Mouse (Mus musculus): ENCODE measurements at regions not wholly inside any gene's neighbourhood (a gene's known extent, or its start where the extent isn't known, plus 50 kb on each side); places are given as distances from the start of the nearest gene placed in this dataset.

DNA sequence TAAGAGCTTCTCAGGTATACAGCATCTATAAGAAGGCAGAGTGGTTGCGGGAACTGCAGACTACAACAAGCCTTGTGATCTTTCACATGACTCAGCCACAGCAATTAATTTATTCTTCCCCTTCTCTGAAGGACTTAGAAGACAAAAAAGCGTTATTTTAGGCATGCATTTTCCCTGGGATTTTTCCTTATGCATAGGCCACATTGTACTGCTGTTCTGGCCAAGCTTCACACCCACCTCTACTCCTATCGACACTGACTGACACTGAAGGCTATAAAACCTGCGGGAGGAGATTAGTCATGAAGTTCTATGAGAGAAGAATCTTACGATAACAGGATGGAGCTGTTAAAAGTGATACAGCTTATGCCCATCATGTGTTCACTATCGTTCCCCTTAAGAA lies 441.9 kb downstream of the Tox3 start:
- no peak for DNase-seq (ENCODE audit: low spot score)

- no peak for DNase-seq (ENCODE audit: low spot score)
Measured at GRCm38 (mm10) chr8:89905588-89905987, 442.6 kb downstream of the Tox3 start.

DNA sequence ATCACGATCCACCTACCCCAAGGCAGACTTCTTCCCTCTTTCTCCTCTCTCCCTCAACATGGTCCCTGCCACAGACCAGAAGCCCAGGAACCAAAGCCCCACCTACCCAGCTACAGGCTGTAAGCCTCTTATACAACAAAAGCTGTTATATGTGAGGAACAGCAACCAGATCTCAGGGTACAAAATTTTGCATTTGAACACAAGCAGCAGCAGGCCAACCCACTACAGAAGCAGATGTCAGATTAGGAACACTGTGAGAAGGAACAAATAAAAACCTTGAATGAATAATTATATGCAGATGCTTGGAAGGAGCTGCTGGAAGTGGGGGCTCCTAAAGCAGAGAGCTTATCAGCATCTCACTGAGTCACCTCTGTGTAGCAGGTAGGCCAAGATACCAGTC lies 444.8 kb downstream of the Tox3 start:
- DNase-seq (ENCODE audit: low spot score), result no peak

DNA sequence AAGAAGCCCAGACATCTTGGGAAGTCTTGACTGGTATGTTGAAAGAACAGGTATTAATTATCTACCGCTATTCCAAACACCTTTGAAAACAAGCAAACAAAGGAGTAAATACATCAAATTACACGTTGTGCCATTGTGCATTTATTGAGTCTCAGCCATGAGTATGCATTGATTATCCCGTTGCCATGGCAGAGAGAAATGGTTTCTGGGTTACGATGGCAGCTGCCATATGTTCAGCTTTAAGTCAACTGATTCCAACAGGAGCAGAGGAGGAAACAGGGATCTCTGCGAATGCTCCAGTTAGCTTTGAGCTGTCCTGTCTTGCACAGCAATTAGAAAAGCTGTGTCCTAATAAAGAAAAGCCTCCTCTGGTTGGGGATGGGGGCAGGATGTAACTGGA lies 475.4 kb downstream of the Tox3 start:
- DNase-seq (ENCODE audit: low spot score), result peak; percentile 33

- DNase-seq (ENCODE audit: low spot score), result no peak
Measured at GRCm38 (mm10) chr8:89871966-89872365, 476.2 kb downstream of the Tox3 start.

- DNase-seq (ENCODE audit: low spot score), result no peak
Measured at GRCm38 (mm10) chr8:89859813-89860212, 488.3 kb downstream of the Tox3 start.

DNA sequence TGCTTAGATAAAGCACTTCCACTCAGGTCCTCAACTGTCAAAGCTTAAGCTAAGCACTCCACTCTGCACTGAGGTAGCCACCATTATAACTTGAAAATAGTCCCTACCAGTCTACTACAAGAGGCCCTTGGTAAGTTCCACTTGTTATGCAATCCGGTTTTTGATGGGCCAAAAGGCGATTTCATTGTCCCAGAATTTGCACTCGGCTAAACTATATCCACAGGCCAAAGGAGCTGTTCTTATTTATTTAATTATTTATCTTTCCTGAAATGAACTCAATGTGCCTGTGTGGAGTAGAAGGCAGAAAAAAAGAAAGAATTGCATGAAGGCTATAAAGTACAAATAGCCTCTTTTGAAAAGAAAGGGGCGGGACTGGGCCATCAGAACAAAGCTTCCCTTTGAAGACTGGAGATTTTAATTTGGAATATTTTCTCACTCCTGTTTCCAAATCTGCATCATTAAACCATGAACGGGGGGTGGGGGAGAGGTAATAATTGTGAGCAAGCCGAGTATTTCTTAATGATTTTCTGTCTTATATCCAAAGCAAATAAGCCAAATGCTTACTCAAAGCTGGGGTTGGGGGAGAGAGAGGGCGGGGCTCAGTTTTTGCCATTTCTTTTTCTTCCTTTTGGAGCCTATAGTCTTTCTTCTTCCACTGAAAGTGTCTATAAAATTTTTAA lies 489.3 kb downstream of the Tox3 start:
- DNase-seq (ENCODE audit: low spot score), result peak; percentile 29

GRCm38 (mm10) chr8:89855556-89855955 lies 492.6 kb downstream of the Tox3 start:
- DNase-seq (ENCODE audit: low spot score), result no peak

GRCm38 (mm10) chr8:89850209-89850796 lies 497.8 kb downstream of the Tox3 start:
- peak; percentile 89 for DNase-seq (ENCODE audit: low spot score)

GRCm38 (mm10) chr8:89849416-89850208 lies 498.5 kb downstream of the Tox3 start:
- peak; percentile 86 for DNase-seq (ENCODE audit: low spot score)

DNA sequence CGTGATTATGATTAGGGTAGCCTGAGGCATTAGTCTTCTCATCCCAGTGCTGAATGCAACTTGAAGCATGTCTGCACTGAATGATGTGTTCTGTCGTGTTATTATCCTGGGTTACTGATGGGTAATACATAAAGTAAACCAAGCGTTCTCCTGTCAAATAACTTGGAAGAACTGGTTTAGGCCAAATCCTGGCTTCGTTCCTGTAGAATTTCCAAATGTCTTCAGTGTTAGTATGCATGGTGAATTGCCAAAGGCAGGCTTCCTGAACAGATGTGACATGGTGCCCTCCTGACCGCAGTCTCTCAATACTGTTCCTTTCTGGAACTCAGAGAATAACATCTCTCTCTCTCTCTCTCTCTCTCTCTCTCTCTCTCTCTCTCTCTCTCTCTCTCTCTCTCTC lies 509.6 kb downstream of the Tox3 start:
- no peak for DNase-seq (ENCODE audit: low spot score)

- DNase-seq (ENCODE audit: low spot score), result no peak
Measured at GRCm38 (mm10) chr8:89833715-89834114, 514.4 kb downstream of the Tox3 start.

DNA sequence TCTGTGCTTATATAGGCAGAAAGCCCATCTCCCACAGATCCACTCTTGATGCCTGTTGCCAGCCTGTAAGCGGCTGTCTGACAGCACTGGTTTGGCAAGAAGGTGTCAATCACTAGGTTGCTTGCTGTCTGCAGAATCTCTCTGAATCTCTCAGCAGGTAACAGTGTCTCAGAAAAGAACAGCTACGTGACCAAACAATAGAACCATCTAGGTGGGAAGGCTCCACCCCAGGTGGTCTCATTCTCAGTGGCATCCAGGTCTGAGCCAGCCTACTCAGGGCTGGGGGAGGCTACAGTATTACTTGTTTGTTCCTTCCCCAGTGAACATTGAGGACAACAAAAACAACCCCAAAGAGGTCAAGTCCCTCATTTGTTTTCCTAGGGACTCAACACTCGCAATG lies 523.6 kb downstream of the Tox3 start:
- no peak for DNase-seq (ENCODE audit: low spot score)

- DNase-seq (ENCODE audit: low spot score), result peak; percentile 53
Measured at GRCm38 (mm10) chr8:89823631-89824030, 524.5 kb downstream of the Tox3 start.

GRCm38 (mm10) chr8:89812036-89812711 lies 536.0 kb downstream of the Tox3 start:
- DNase-seq (ENCODE audit: low spot score), result no peak

DNA sequence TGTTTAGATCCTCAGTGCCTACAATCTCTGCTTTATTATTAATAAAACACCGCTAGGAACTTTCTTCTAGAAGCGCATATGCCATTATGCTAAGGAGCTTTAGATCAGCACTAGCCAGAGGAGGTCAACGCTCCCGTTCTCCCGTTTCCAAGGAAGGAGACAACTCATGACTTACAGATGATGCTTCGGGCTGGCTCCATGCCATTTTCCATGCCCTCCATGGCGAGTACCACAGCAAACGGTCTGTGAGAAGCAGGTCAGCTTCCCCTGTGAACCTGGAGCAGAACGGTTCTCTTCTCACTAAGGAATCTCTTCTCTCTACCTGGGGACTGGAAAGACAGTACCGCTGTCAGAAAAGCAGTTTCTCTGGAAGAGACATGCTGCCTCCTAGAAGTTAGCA lies 559.8 kb downstream of the Tox3 start:
- DNase-seq (ENCODE audit: low spot score), result no peak

DNA sequence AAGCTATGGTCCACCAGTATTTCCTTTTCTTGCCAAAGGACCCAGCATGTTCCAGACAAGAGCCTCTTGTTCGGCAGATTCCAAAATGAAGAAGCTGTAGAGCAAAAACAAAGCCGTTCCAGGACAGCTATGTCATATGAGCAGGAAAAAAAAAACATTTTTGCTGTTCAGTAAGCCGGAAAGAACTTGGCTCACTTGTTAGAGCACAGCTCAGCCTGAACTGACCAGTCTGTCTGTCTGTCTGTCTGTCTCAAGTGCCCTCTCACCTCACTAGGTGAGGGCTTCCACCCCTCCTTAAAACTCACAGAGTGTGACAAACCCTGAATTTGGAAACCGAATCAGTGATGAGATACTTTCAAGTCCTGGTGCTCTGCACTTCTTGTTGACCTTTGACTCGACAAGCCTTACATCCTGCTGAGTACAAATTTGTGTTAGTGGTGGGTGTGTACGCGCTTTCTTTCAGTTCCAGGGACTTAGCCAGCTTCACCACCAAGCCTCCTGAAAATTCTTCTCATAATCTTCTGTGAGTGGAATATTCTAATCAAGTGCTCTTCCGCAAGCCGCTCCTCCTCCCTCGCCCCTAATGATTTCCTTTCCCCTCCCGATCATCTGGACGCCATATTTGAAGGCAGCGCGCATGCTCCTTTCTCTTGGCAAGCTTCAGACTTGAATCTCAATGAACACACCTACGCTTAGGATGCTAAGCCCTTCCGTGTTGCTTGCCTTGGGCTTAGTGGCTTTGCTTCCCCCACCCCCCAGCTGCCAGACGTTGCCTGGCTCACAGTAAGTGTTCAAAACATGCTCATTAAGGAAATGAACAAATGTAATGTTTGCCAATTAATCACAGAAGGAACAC lies 560.9 kb downstream of the Tox3 start:
- peak; percentile 60 for DNase-seq (ENCODE audit: low spot score)

DNA sequence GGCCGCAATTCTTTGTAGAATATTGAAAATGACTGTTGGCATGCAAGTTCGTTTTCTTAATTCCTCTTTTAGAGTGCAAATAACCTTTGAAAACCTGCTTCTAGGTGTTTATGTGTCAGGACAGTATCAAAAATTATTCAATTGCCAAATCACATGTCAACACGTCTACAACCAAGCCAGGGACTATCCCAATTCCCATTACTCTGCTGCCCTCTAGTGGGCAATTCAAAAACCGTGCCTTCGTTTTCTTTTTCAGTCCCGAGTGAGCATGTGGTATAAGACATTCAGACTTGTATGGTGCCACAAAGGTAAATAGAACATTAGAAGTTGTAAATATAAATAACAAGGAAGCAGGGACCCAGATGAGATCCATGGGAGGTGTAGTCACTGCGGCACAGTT lies 563.1 kb downstream of the Tox3 start:
- peak; percentile 94 for DNase-seq (ENCODE audit: low spot score)

GRCm38 (mm10) chr8:89783311-89783710 lies 564.8 kb downstream of the Tox3 start:
- no peak for DNase-seq (ENCODE audit: low spot score)

- DNase-seq (ENCODE audit: low spot score), result no peak
Measured at GRCm38 (mm10) chr8:89766387-89766786, 581.8 kb downstream of the Tox3 start.

- no peak for DNase-seq (ENCODE audit: low spot score)
Measured at GRCm38 (mm10) chr8:89759531-89759930, 588.6 kb downstream of the Tox3 start.

GRCm38 (mm10) chr8:89758695-89759094 lies 589.4 kb downstream of the Tox3 start:
- no peak for DNase-seq (ENCODE audit: low spot score)

All from retina, embryonic 14.5 days (tissue).